Mouse (Mus musculus): Measurements from ENCODE around the gene Wbp1. TPM values are rescaled to one million over a fixed set of nuclear protein-coding genes. Genes with fewer than 3 reads are reported as not detected.
A peak's percentile ranks its signal among the peaks of the same experiment; 100 is the strongest.
"Not testable (repeated sequence)": the region's sequence is repeated elsewhere in the genome, so short reads cannot be mapped to it uniquely, and the experiment has no call there.

Gene Wbp1
- polyA plus RNA-seq (2016; fragmentation: Nextera tagmentation; extraction: Ambion mirVana): 206 and 212 TPM in 2 replicates

DNA sequence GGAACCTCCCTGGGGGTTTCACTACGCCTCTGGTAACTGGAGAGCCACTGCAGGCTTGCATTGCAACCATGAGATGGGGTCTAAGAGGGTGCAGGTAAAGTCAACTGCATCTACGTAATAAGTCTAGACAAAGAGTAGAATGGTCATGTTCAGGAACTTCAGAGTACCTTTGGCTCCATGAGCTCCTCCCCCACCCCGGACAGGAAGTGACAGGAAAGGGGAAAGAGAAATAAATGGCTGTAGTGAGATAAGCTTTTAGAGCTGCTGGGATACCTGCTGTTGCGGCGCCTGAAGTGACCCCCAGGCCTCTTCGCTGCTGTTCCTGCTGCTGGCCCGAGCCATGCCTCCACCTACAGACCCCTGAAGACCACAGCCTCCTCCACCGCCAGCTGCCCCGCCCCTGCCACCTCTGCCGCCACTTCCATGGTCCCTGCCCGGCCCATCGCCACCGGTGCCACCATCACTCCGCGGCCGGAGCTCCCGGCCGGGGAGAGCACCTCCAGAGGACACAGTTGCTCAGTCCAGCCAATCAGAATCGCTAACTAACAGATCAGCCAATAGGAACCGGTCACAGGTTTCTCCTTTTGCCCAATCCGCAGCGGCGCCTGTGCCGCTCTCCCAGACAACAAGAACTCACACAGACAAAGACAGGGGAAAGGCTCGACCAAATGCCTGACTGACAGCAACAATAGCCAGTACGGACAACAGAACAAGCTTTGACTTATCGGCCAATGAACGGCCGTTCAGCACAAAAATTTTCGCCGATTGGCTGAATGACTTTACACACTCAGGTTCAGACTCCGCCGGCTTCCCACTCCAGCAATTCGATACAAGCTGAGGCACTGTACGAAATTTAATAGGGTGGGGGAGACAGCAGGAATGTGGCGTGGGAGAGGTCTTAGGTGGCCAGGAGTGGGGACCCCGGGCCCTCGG is at the start of gene Wbp1:
Wbp1 (minus strand) TSS at position 630 of the 933 bp plus-strand sequence.
- Histone ChIP-seq H3K4me3 (peak within 1 kb of the TSS; percentile 82), H3K9me3 (replicated peaks) (no peaks in the 10 kb centered on the region), H3K9ac (peak within 1 kb of the TSS; percentile 97), H3K27ac (peak within 1 kb of the TSS; percentile 99), H3K4me1 (peaks cover 64% of the 10 kb centered on the region), H3K27me3 (no peaks in the 10 kb centered on the region), H3K4me2 (replicated peaks) (peak within 1 kb of the TSS; percentile 95), H3K36me3 (peaks cover 29% of the 10 kb centered on the region)
- ATAC-seq (ENCODE audit: low FRiP score): peak; percentile 94
- under 1% methylated on average over 38 of the region's 38 CpGs for WGBS

- no peak for ATAC-seq (ENCODE audit: low FRiP score)
- Histone ChIP-seq H3K4me1 (peaks cover 30% of the 10 kb centered on the region), H3K27ac (no peak overlapping the region), H3K9ac (no peak overlapping the region), H3K4me3 (no peak overlapping the region), H3K4me2 (replicated peaks) (0 out of 2 replicates have a peak overlapping the region, but pooled peaks have one; percentile 13), H3K27me3 (no peaks in the 10 kb centered on the region), H3K36me3 (no peaks in the 10 kb centered on the region), H3K9me3 (replicated peaks) (no peaks in the 10 kb centered on the region)
- 90% methylated on average over 5 of the region's 5 CpGs for WGBS
Measured at GRCm38 (mm10) chr6:83171063-83171462, 49.7 kb upstream of the Wbp1 start.

DNA sequence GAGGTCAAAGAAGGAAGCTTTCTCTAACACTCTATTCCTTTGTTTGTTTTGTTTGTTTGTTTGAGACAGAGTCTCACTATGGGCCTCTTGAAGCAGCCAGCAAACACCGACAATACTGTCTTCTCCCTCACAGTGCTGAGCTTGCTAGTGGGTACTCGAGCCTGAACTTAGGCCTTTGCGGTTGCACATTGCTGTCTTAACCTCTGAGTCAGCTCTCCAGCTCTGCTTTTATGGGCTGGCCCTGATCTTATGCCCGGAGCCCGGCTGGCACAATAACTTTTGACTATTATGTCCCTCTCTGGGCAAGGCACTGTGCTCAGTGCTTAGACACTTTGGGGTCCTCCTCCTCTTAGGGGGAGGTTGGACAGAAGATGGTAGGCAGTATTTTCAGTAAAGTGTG is 48.5 kb upstream of the Wbp1 start:
- Histone ChIP-seq H3K4me2 (replicated peaks) (no peak overlapping the region), H3K27me3 (no peaks in the 10 kb centered on the region), H3K27ac (no peak overlapping the region), H3K36me3 (no peaks in the 10 kb centered on the region), H3K4me1 (peaks cover 34% of the 10 kb centered on the region), H3K9me3 (replicated peaks) (no peaks in the 10 kb centered on the region), H3K9ac (no peak overlapping the region), H3K4me3 (no peak overlapping the region)
- WGBS: 91% methylated on average over 5 of the region's 5 CpGs
- ATAC-seq (ENCODE audit: low FRiP score): no peak

DNA sequence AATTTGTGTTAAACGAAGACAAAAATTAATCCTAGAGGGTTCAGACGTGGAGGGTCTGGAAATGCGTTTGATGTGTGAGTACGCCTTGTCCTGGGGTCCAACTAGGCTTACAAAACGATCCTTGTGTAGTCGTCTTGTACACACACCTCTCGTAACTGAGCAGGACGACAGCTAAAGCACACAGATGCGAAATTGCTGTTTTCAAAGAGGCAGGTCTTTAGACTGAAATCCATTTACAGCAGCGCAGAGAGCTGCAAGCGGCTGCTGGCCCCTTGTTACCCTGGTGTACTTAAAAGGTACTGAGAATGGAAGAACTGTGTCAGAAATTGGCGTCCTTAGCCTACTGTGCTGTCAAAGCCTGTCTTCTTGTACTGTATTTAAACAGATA is 44.9 kb upstream of the Wbp1 start:
- Histone ChIP-seq H3K4me2 (replicated peaks) (peak overlapping the region; percentile 62), H3K4me1 (peaks cover 41% of the 10 kb centered on the region), H3K9me3 (replicated peaks) (no peaks in the 10 kb centered on the region), H3K9ac (peak overlapping the region; percentile 96), H3K27ac (peak overlapping the region; percentile 87), H3K36me3 (no peaks in the 10 kb centered on the region), H3K27me3 (peaks cover 19% of the 10 kb centered on the region), H3K4me3 (peak overlapping the region; percentile 92)
- 1% methylated on average over 12 of the region's 12 CpGs for WGBS
- ATAC-seq (ENCODE audit: low FRiP score): no peak; the same call in 1 of the 2 replicates

DNA sequence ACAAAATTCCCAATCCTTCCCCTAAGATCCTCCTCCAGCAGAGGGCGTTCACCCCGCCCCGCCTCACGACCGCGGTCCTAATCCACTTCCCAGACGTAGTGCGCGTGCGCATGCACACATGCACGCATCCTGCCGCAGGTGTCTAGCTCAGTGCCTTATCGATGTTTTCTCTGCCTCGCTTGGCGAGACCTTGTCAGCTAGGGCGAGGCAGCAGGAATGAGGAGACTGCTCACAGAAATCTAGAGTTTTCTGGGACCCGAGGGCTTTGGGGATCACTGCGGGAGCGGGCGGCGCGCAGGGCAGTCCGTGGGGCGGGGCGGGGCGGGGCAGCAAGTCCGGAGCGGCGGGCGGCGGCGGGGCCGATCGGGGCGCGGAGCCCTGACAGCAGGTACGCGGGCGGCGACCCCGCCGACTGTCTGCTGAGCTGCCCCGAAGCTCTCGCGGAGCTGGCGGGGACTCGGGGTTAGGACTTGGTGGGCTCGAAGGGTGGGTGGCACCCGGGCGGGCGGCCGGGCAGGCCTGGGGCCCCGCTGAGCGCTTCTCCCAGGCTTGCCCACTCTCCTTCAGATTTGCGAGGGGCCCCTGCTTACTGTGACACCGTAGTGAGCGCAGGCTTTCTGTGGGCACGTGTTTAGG is 44.4 kb upstream of the Wbp1 start, which contains the start of gene Dctn1:
Dctn1 (plus strand) TSS at position 314 of the 636 bp plus-strand sequence.
- H3K9me3 ChIP-seq (replicated peaks): no peaks in the 10 kb centered on the region
- H3K9ac ChIP-seq: peak within 1 kb of the TSS; percentile 96
- peaks cover 37% of the 10 kb centered on the region for H3K4me1 ChIP-seq
- H3K4me3 ChIP-seq: peak within 1 kb of the TSS; percentile 92
- peak within 1 kb of the TSS; percentile 87 for H3K27ac ChIP-seq
- peak within 1 kb of the TSS; percentile 62 for H3K4me2 ChIP-seq (replicated peaks)
- H3K36me3 ChIP-seq: no peaks in the 10 kb centered on the region
- 1% methylated on average over 54 of the region's 58 CpGs for WGBS
- peaks cover 24% of the 10 kb centered on the region for H3K27me3 ChIP-seq
- ATAC-seq (ENCODE audit: low FRiP score): peak; percentile 86

DNA sequence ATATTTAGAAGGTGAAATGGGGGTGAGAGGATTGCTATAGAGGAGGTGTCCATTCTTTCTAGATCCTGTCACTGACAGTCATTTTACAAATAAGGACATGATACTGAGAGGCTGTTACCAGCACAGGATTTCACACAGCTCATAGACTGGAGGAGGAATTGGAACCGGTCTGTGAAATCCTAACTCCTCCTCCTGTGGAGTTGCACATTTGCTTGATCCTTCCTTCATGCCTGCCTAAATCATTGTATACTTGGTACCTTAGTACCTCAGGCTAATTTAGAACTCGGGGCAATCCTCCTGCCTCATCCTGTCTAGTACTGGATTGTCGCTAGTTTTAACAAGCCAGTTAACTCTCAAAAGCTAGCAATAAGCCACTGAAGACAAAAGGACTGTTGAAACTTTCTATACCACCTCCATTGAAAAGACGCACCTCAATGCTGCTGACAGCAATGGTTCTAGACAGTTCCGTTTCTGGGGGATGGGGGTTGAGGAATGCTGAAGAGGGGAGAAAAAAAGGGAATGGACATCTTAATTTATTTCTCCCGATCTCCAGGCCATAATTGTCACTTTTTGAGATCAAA is 43.8 kb upstream of the Wbp1 start:
- ATAC-seq (ENCODE audit: low FRiP score): peak; percentile 41
- Histone ChIP-seq H3K4me1 (peaks cover 36% of the 10 kb centered on the region), H3K27me3 (peaks cover 30% of the 10 kb centered on the region), H3K9me3 (replicated peaks) (no peaks in the 10 kb centered on the region), H3K4me3 (peak overlapping the region; percentile 92), H3K27ac (peak overlapping the region; percentile 87; the same call in 1 of the 2 replicates), H3K36me3 (no peaks in the 10 kb centered on the region), H3K4me2 (replicated peaks) (peak overlapping the region; percentile 62), H3K9ac (peak overlapping the region; percentile 96)
- 7% methylated on average over 6 of the region's 6 CpGs for WGBS

- Histone ChIP-seq H3K4me1 (peaks cover 31% of the 10 kb centered on the region), H3K4me3 (peak overlapping the region; percentile 23), H3K4me2 (replicated peaks) (peak overlapping the region; percentile 47), H3K9me3 (replicated peaks) (no peaks in the 10 kb centered on the region), H3K36me3 (no peaks in the 10 kb centered on the region), H3K27ac (no peak overlapping the region), H3K27me3 (peaks cover 33% of the 10 kb centered on the region), H3K9ac (no peak overlapping the region)
- 2% methylated on average over 8 of the region's 8 CpGs for WGBS
- no peak for ATAC-seq (ENCODE audit: low FRiP score)
Measured at GRCm38 (mm10) chr6:83162701-83163100, 41.3 kb upstream of the Wbp1 start.

- no peak for ATAC-seq (ENCODE audit: low FRiP score)
- Histone ChIP-seq H3K27ac (no peak overlapping the region), H3K9ac (0 out of 2 replicates have a peak overlapping the region, but pooled peaks have one; percentile 39), H3K4me2 (replicated peaks) (peak overlapping the region; percentile 47), H3K9me3 (replicated peaks) (no peaks in the 10 kb centered on the region), H3K4me3 (peak overlapping the region; percentile 23), H3K4me1 (peaks cover 27% of the 10 kb centered on the region), H3K36me3 (no peaks in the 10 kb centered on the region), H3K27me3 (peaks cover 33% of the 10 kb centered on the region)
- under 1% methylated on average over 49 of the region's 49 CpGs for WGBS
Measured at GRCm38 (mm10) chr6:83161921-83162641, 40.7 kb upstream of the Wbp1 start.

- no peaks in the 10 kb centered on the region for H3K36me3 ChIP-seq
- H3K4me1 ChIP-seq: peaks cover 23% of the 10 kb centered on the region
- 10% methylated on average over 19 of the region's 19 CpGs for WGBS
- ATAC-seq (ENCODE audit: low FRiP score): no peak
- peaks cover 33% of the 10 kb centered on the region for H3K27me3 ChIP-seq
- H3K27ac ChIP-seq: no peak overlapping the region
- H3K4me2 ChIP-seq (replicated peaks): peak overlapping the region; percentile 47
- no peaks in the 10 kb centered on the region for H3K9me3 ChIP-seq (replicated peaks)
- no peak overlapping the region for H3K9ac ChIP-seq
- H3K4me3 ChIP-seq: peak overlapping the region; percentile 23
Measured at GRCm38 (mm10) chr6:83161442-83161841, 40.1 kb upstream of the Wbp1 start.

- ATAC-seq (ENCODE audit: low FRiP score); H3K9me3 ChIP-seq (replicated peaks); H3K4me2 ChIP-seq (replicated peaks); H3K27ac ChIP-seq; H3K9ac ChIP-seq; H3K4me3 ChIP-seq; H3K36me3 ChIP-seq: not testable (repeated sequence)
- peaks cover 32% of the 10 kb centered on the region for H3K4me1 ChIP-seq
- peaks cover 33% of the 10 kb centered on the region for H3K27me3 ChIP-seq
- 39% methylated on average over 3 of the region's 3 CpGs for WGBS
Measured at GRCm38 (mm10) chr6:83159456-83159855, 38.1 kb upstream of the Wbp1 start.

GRCm38 (mm10) chr6:83156259-83156684 is 34.9 kb upstream of the Wbp1 start, which contains the start of the genes Wdr54 and 1700003E16Rik:
Wdr54 (minus strand) TSS chr6:83156397.
1700003E16Rik (plus strand) TSS chr6:83156404.
- Histone ChIP-seq H3K27ac (peak within 1 kb of the TSS; percentile 53), H3K4me3 (peak within 1 kb of the TSS; percentile 52), H3K9me3 (replicated peaks) (no peaks in the 10 kb centered on the region), H3K9ac (peak within 1 kb of the TSS; percentile 71), H3K27me3 (peaks cover 15% of the 10 kb centered on the region), H3K4me2 (replicated peaks) (peak within 1 kb of the TSS; percentile 81), H3K4me1 (peaks cover 26% of the 10 kb centered on the region), H3K36me3 (peaks cover 17% of the 10 kb centered on the region)
- WGBS: 2% methylated on average over 32 of the region's 32 CpGs
- ATAC-seq (ENCODE audit: low FRiP score): peak; percentile 92

All from hindbrain, embryonic 12.5 days (tissue).